Mouse (Mus musculus) lung, adult 2 months (tissue): ENCODE measurements around the gene Napsa.

ENCODE experiments used
- CTCF ChIP-seq: fragments of 200-500 bp; IDR thresholded peaks from 2 replicates; pipeline ENCODE4 v1.5.1; 2011; ENCODE audit warnings: mild to moderate bottlenecking, low read length, control low read depth; ENCODE audit not compliant: insufficient read depth
- POLR2A ChIP-seq: fragments of 200-500 bp; IDR thresholded peaks from 2 replicates; pipeline ENCODE4 v1.6.1; 2011; ENCODE audit warnings: low read depth, mild to moderate bottlenecking, control low read depth, low read length, borderline replicate concordance; ENCODE audit errors: extremely low read depth

GRCm38 (mm10) chr7:44589149-44589548 is 17.0 kb downstream of the Napsa start:
- TF ChIP-seq POLR2A (peak; percentile 43; the same call in 1 of the 2 replicates), CTCF (no peak)
